Mouse (Mus musculus) heart, embryonic 15.5 days (tissue): ENCODE results near the gene Sox6. TPM values are rescaled to one million over a fixed set of nuclear protein-coding genes. Genes with fewer than 3 reads are reported as not detected.

Experiments used
- ATAC-seq: fragments of 200-750 bp; cut with Nextera tagmentation; replicated peaks from 2 replicates; pipeline ENCODE4 v1.8.0; 2017; ENCODE audit warnings: low read depth, moderate TSS enrichment; ENCODE audit not compliant: insufficient number of reproducible peaks, insufficient read depth, low FRiP score
- H3K27ac ChIP-seq: fragments of 300-500 bp; sonication (generic); 2 replicates; pipeline ENCODE4 v1.5.1; 2015; ENCODE audit warnings: mild to moderate bottlenecking, inconsistent platforms
- H3K27me3 ChIP-seq: fragments of 300-500 bp; sonication (generic); 2 replicates; pipeline ENCODE4 v1.6.1; 2015; ENCODE audit warnings: inconsistent platforms
- H3K36me3 ChIP-seq: fragments of 300-500 bp; sonication (generic); 2 replicates; pipeline ENCODE4 v1.6.1; 2015; ENCODE audit warnings: mild to moderate bottlenecking, inconsistent platforms
- H3K4me1 ChIP-seq: fragments of 300-500 bp; sonication (generic); replicated peaks from 2 replicates; pipeline ENCODE4 v1.6.1; 2015; ENCODE audit warnings: inconsistent platforms
- H3K4me2 ChIP-seq: fragments of 300-500 bp; sonication (generic); 2 replicates; pipeline ENCODE4 v1.6.1; 2015; ENCODE audit warnings: inconsistent platforms, mild to moderate bottlenecking, moderate library complexity
- H3K4me3 ChIP-seq: fragments of 300-500 bp; sonication (generic); 2 replicates; pipeline ENCODE4 v1.5.1; 2015; ENCODE audit warnings: mild to moderate bottlenecking, inconsistent platforms
- H3K9ac ChIP-seq: fragments of 300-500 bp; sonication (generic); 2 replicates; pipeline ENCODE4 v1.6.1; 2015; ENCODE audit warnings: mild to moderate bottlenecking, inconsistent platforms
- H3K9me3 ChIP-seq: fragments of 300-500 bp; sonication (generic); replicated peaks from 2 replicates; pipeline ENCODE4 v1.6.1; 2016; ENCODE audit warnings: inconsistent platforms
- WGBS: fragments of 180-500 bp; shearing (Covaris S2); methylation state at CpG from one replicate; pipeline ENCODE4 v1.1.7; 2015; ENCODE audit warnings: mixed read lengths; 5-methylcytosine and 5-hydroxymethylcytosine counted together
- polyA plus RNA-seq: library from polyadenylated mRNA; unstranded; fragments of >200 nt; fragmentation: Nextera tagmentation; extraction: Ambion mirVana; gene quantifications from 2 replicates; pipeline ENCODE4 v1.2.1, GENCODE M21; 2015

Gene Sox6
- polyA plus RNA-seq, 1 experiment from 2014 or later = 31.1 TPM

GRCm38 (mm10) chr7:115766316-115766715, 272.3 kb downstream of the Sox6 start:
- Histone ChIP-seq H3K4me2 (no peak overlapping the region), H3K9ac (no peak overlapping the region), H3K36me3 (no peaks in the 10 kb centered on the region), H3K27ac (no peak overlapping the region), H3K27me3 (no peaks in the 10 kb centered on the region), H3K4me3 (no peak overlapping the region), H3K4me1 (no peaks in the 10 kb centered on the region), H3K9me3 (no peaks in the 10 kb centered on the region)
- ATAC-seq = no peak
- WGBS = 79% methylated on average over 8 of the region's 8 CpGs

- WGBS = 38% methylated on average over 2 of the region's 2 CpGs
- Histone ChIP-seq H3K4me1 (no peaks in the 10 kb centered on the region), H3K4me3 (no peak overlapping the region), H3K9ac (no peak overlapping the region), H3K27ac (no peak overlapping the region), H3K36me3 (no peaks in the 10 kb centered on the region), H3K27me3 (no peaks in the 10 kb centered on the region), H3K4me2 (no peak overlapping the region), H3K9me3 (no peaks in the 10 kb centered on the region)
- ATAC-seq = no peak
Measured at GRCm38 (mm10) chr7:115763851-115764250, 274.7 kb downstream of the Sox6 start.

- 28% methylated on average over 1 of the region's 1 CpGs for WGBS
- H3K4me3 ChIP-seq = no peak overlapping the region
- ATAC-seq = no peak
- H3K27me3 ChIP-seq = no peaks in the 10 kb centered on the region
- H3K4me2 ChIP-seq = no peak overlapping the region
- no peak overlapping the region for H3K9ac ChIP-seq
- no peaks in the 10 kb centered on the region for H3K9me3 ChIP-seq
- H3K36me3 ChIP-seq = no peaks in the 10 kb centered on the region
- no peak overlapping the region for H3K27ac ChIP-seq
- H3K4me1 ChIP-seq = no peaks in the 10 kb centered on the region
Measured at GRCm38 (mm10) chr7:115758172-115758571, 280.4 kb downstream of the Sox6 start.

GRCm38 (mm10) chr7:115755272-115755671, 283.3 kb downstream of the Sox6 start:
- Histone ChIP-seq H3K36me3 (no peaks in the 10 kb centered on the region), H3K9ac (no peak overlapping the region), H3K27ac (no peak overlapping the region), H3K4me1 (peaks cover 21% of the 10 kb centered on the region), H3K9me3 (no peaks in the 10 kb centered on the region), H3K4me2 (no peak overlapping the region), H3K4me3 (no peak overlapping the region), H3K27me3 (no peaks in the 10 kb centered on the region)
- WGBS = 63% methylated on average over 4 of the region's 4 CpGs
- no peak for ATAC-seq

GRCm38 (mm10) chr7:115754216-115754615, 284.4 kb downstream of the Sox6 start:
- Histone ChIP-seq H3K27me3 (no peaks in the 10 kb centered on the region), H3K9ac (no peak overlapping the region), H3K4me2 (no peak overlapping the region), H3K36me3 (no peaks in the 10 kb centered on the region), H3K4me3 (no peak overlapping the region), H3K27ac (no peak overlapping the region), H3K9me3 (no peaks in the 10 kb centered on the region), H3K4me1 (peaks cover 24% of the 10 kb centered on the region)
- no peak for ATAC-seq
- WGBS = 69% methylated on average over 7 of the region's 7 CpGs

- no peak overlapping the region for H3K4me3 ChIP-seq
- H3K27ac ChIP-seq = peak overlapping the region; percentile 43; the same call in 1 of the 2 replicates
- H3K27me3 ChIP-seq = no peaks in the 10 kb centered on the region
- peak overlapping the region; percentile 30 for H3K4me2 ChIP-seq
- ATAC-seq = no peak
- no peaks in the 10 kb centered on the region for H3K36me3 ChIP-seq
- no peaks in the 10 kb centered on the region for H3K9me3 ChIP-seq
- H3K9ac ChIP-seq = no peak overlapping the region
- H3K4me1 ChIP-seq = peaks cover 24% of the 10 kb centered on the region
- 21% methylated on average over 5 of the region's 5 CpGs for WGBS
Measured at GRCm38 (mm10) chr7:115752121-115752634, 286.4 kb downstream of the Sox6 start.

- H3K4me3 ChIP-seq = no peak overlapping the region
- H3K36me3 ChIP-seq = no peaks in the 10 kb centered on the region
- no peak for ATAC-seq
- H3K4me1 ChIP-seq = peaks cover 24% of the 10 kb centered on the region
- H3K9ac ChIP-seq = no peak overlapping the region
- no peak overlapping the region for H3K4me2 ChIP-seq
- H3K27me3 ChIP-seq = no peaks in the 10 kb centered on the region
- peak overlapping the region; percentile 43; the same call in 1 of the 2 replicates for H3K27ac ChIP-seq
- 43% methylated on average over 3 of the region's 3 CpGs for WGBS
- H3K9me3 ChIP-seq = no peaks in the 10 kb centered on the region
Measured at GRCm38 (mm10) chr7:115751083-115751482, 287.5 kb downstream of the Sox6 start.

GRCm38 (mm10) chr7:115750275-115750825, 288.2 kb downstream of the Sox6 start:
- H3K36me3 ChIP-seq = no peaks in the 10 kb centered on the region
- no peak overlapping the region for H3K9ac ChIP-seq
- H3K27ac ChIP-seq = peak overlapping the region; percentile 29; the same call in 1 of the 2 replicates
- no peak for ATAC-seq
- no peak overlapping the region for H3K4me2 ChIP-seq
- WGBS = 34% methylated on average over 8 of the region's 8 CpGs
- H3K9me3 ChIP-seq = no peaks in the 10 kb centered on the region
- H3K4me3 ChIP-seq = no peak overlapping the region
- H3K27me3 ChIP-seq = no peaks in the 10 kb centered on the region
- H3K4me1 ChIP-seq = peaks cover 24% of the 10 kb centered on the region

- H3K27me3 ChIP-seq = no peaks in the 10 kb centered on the region
- peaks cover 24% of the 10 kb centered on the region for H3K4me1 ChIP-seq
- no peaks in the 10 kb centered on the region for H3K36me3 ChIP-seq
- 81% methylated on average over 7 of the region's 7 CpGs for WGBS
- no peak overlapping the region for H3K27ac ChIP-seq
- no peak overlapping the region for H3K9ac ChIP-seq
- no peaks in the 10 kb centered on the region for H3K9me3 ChIP-seq
- no peak overlapping the region for H3K4me2 ChIP-seq
- no peak for ATAC-seq
- H3K4me3 ChIP-seq = no peak overlapping the region
Measured at GRCm38 (mm10) chr7:115747541-115747940, 291.1 kb downstream of the Sox6 start.

- Histone ChIP-seq H3K4me2 (no peak overlapping the region), H3K9ac (no peak overlapping the region), H3K27ac (no peak overlapping the region), H3K27me3 (no peaks in the 10 kb centered on the region), H3K4me1 (peaks cover 8% of the 10 kb centered on the region), H3K4me3 (no peak overlapping the region), H3K36me3 (no peaks in the 10 kb centered on the region), H3K9me3 (no peaks in the 10 kb centered on the region)
- no peak for ATAC-seq
- 81% methylated on average over 4 of the region's 4 CpGs for WGBS
Measured at GRCm38 (mm10) chr7:115745672-115746253, 292.8 kb downstream of the Sox6 start.

- H3K4me3 ChIP-seq = no peak overlapping the region
- no peak overlapping the region for H3K4me2 ChIP-seq
- WGBS = 49% methylated on average over 7 of the region's 7 CpGs
- no peak overlapping the region for H3K27ac ChIP-seq
- no peak overlapping the region for H3K9ac ChIP-seq
- H3K9me3 ChIP-seq = no peaks in the 10 kb centered on the region
- no peak for ATAC-seq
- H3K36me3 ChIP-seq = no peaks in the 10 kb centered on the region
- no peaks in the 10 kb centered on the region for H3K27me3 ChIP-seq
- H3K4me1 ChIP-seq = no peaks in the 10 kb centered on the region
Measured at GRCm38 (mm10) chr7:115734137-115734536, 304.5 kb downstream of the Sox6 start.

GRCm38 (mm10) chr7:115732824-115733223, 305.8 kb downstream of the Sox6 start:
- 80% methylated on average over 1 of the region's 1 CpGs for WGBS
- Histone ChIP-seq H3K36me3 (no peaks in the 10 kb centered on the region), H3K27me3 (no peaks in the 10 kb centered on the region), H3K9me3 (no peaks in the 10 kb centered on the region), H3K27ac (no peak overlapping the region), H3K4me1 (no peaks in the 10 kb centered on the region), H3K9ac (no peak overlapping the region), H3K4me2 (no peak overlapping the region), H3K4me3 (no peak overlapping the region)
- no peak for ATAC-seq
